Mouse (Mus musculus) urinary bladder, postnatal 36 days (tissue): ENCODE data around the gene Apba1.

Source experiments
- DNase-seq, 2 experiments: peaks; one replicate each; pipeline ENCODE4 v3.0.0; 2022; ENCODE audit warnings: low spot score in 2 of 2, mixed read lengths in 1 of 2

The Apba1 gene

DNA sequence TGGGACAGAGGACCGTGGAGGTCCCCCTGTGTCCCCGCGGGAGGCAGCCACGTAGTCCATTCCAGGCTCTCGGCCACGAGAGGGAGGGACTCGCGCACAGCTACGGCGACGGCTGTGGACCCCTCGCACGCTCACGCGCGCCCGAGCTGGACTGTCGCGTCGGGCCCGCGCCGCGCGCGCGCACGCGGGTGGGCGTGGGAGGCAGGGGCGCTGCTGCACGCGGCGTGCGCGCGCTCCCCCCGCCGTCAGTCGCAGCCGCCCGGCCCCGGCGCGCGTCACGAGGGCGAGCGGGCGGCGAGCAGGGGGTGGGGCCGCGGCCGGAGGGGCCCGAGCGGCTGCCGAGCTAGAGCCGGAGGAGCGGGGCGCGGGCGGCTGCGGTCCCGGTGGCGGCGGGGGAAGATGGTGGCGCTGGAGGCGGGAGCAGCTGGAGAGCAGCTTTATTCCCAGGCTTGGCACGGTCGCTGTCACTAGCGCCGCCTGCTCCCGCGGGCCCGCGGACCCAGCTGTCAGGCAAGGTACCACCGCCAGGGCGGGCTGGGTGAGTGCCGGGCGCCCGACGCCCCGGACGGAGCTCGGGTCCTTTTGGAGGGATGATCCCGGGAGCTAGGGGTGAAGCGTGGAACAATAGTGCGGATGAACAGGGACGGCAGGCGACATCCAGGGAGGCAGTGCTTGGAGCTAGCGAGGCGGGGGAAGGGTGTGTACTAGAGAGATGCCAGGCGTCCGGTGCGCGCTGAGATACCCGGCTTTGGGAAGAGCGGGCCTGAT is at the start of gene Apba1:
TSS of gene Apba1 (plus strand) at position 334 of the 768 bp plus-strand sequence.
- DNase-seq: peak in 1 of 2 experiments; percentile 17

DNA sequence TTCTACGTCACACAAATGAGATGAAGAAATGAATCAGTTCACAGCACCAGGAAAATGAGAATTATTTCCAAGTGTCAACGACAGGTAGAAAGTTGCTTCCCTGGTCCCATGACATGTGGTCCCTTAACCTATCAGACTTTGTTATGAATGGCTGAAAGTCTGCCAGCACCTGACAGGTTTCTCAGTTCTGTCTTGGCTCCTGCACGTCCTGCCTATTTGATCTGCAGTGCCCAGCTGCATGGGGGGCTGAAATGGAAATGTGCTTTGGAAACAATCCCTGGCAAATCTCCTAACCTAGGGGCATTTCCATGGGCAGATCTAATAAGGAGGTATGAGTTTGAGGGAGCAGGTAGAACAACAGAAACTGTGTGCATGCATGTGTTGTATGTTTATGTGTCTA is 12.2 kb upstream of the Apba1 start:
- no peak for DNase-seq

DNA sequence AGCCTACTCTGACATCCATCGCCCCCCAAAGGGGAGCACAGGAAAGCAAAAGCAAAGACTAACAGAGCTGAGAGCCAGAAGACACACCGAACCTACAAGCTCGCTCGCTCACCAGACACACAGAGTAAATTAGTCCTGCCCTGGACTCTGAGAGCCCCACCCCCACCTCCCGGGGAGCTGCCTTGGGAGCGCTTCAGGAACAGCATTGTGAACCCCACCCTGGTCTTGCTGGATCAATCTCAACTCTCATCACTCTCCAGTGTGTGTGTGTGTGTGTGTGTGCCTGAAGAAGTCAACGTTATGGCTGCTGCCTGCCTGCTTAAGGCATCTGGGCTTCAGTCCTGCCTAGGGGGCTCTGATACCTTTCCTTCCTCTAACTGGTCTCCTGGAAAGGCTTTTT is 1.7 kb upstream of the Apba1 start:
- peak in 1 of 2 experiments; percentile 12 for DNase-seq

DNA sequence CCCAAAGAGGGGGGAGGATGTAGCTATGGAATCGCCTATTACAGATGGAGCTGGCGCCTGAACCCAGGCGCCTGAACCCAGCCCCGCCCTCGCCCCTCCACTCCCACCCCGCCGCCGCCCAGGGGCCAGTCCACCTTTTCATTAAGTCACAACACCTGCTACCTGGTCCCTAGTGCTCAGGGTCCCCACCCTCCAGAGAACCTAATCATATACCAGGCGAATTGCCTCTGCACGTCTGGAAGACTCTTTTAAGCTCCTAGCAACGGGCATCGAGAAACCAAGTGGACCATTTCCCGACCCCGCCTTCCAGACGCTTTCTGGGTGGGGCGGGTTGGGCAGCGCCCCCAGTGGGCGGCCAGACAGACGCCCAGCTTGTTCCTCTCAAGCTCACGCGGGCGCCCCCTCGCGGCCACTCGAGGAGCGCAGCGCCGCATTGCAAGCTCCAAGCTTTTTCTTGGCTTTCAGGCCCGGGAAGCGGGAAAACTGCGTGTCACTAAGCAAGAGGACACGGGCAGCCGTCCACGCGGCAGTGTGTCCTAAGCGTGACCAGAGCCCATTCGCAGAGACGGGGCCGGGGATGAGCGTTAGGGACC is 630 bp upstream of the Apba1 start:
- DNase-seq: peak; percentile 86 to 89

DNA sequence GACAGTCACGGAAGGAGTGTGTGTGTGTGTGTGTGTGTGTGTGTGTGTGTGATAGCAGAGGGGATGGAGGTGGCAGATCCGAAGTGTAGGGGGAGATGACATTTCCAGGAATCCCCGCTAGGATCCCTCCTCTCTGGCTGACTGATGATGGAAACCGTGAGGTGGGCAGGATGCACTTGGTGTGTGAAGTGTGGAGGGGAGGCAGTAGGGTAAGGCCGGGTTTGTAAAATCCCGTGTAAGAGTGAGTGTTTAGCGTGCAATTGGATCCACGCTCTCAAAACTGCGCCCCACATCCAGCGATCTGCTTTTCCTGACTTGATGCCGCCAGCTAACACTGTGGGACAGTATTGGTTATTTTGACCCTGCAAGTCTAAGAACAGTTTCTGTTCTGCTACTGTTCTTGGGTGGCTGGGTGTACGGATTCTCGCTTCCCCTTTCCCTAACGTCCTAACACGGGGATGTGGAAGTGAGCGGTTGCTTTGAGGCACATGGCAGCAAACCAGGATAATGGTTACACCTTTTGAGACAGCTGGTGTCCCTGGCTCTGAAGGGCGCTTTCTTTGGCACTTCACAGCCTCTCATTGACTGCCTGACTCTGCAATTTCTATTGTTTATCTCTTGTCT is 747 bp downstream of the Apba1 start:
- no peak for DNase-seq

DNA sequence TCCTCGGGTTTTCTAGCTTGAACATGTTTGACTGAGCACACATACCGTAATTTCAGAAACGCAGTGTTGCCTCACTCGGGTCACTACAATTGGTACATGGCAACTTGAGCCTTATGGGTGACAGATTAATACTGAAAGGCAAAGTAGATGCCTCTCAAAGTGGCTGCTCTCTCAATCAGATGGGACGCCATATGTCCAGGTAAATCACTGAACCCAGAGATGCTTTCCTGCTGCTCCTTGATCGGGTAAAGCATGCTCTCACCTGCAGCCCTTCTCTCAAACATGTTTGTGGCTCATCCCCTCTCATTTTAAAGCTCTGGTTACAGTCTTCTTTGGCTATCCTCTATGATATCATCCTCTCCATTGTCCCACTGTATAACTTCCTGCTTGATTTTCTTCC is 4.7 kb downstream of the Apba1 start:
- DNase-seq: no peak

DNA sequence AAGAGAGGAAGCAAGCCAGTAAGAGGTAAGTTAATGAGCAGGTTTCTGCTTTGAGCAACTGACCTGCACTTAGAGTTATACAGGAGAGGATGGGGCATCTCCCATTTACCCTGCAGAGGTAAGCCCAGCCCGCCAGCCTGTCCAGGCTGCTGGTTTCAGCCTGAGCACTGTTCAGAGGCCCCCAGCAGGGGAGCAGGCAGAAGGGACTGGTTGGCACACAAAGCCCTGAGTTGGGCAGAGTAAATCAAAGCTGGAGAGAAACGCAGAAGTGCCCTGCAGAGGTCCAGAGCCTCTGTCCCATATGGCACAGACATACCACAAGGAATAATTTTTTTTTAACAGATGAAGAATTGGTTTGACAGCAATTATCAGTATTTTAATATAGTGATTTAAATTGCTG is 5.4 kb downstream of the Apba1 start:
- DNase-seq: no peak

DNA sequence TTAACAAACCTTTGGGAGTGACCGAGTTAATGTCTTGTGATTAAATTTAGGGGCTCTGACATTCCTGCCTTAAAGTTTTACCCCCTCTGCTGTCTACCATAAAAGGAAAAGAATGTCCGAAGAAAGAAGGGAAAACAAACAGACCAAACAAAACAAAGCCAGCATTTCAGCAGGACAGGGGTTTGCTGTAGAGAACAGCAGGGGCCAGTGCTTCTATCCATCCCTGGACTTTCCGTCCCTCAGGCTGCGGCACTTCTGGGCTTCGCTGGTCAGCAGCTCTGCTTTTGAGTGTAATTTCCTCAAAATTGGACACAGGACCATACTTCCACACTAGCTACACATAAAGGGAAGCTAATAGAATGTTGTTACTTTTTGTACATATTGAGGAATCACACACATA is 10.2 kb downstream of the Apba1 start:
- no peak for DNase-seq

DNA sequence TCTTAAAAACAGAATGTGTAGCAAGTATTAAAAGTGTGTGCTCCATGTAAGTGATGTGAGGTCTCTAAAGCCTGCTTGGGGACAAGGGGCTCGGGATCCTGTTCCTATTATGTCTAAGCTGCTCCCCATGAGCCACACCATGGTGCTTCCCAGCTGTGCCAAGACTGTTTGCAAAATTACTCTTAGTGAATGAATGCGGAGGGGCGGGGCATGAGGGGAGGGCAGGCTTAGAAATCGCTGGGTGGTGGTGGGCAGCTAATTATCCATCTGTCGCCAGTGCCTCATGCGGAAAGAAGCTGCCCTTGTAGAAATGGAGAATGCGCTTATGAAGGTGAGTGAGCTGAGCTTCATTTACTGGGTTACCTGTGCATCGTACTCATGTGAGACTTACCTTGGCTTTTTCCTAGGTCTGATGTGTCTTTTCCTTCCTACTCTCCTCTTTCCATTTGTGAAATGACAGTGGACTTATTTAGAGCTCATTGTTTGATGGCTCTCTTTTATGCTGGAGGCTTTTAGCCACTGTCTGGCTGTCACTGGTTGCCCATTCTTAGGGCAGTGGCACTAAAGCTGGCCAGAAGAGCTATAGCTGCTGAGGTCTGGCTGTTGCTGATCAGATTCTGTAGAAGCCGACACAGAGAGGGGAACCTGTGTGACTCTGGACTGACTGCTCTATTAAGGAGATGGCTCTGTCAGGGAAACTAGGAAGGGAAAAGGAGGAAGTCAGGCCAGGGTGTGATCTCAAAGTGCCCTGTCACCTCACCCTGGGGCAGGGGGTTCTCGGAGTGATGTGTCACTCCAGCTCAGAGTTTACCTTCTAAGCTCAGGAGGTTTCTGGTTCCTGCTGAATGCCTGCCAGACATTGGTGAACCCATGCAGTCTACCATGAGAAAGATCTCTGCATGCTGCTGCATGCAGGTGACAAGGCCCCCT is 12.1 kb downstream of the Apba1 start:
- DNase-seq: no peak

DNA sequence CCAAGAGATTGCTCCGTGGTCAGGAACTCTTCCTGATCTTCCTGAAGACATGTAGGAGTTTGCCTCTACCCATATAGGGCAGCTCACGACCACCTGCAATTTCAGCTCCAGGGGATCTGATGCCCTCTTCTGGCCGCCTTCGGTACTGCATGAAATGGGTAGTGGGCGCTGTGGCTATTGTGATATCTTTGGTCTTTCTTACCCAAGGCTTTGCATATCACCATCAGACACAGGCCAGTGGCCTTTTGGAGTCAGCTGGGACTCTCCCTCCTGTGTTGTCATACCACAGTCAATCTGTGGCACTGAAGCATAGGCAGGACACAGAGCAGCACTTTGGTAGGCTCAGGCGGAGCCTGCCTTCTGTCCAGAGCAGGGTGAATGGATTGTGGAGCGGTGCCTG is 13.3 kb downstream of the Apba1 start:
- DNase-seq: no peak

DNA sequence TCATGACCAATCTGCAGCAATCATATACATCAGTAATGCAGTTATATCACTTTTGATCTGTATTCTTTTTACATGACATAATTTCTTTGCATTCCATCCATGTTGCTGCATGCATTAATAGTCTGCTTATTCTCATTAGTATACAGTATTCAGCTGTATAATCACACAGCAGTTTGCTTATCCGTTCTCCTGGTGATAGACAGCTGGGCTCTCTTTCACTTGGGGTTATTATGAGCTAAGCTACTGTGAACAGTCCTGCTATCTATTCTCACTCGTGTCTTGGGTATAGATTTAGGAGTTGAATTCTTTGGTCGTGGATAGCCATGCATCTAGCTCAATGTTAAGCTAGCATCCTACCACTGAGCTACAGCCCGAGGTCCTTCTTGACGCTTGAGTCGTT is 16.7 kb downstream of the Apba1 start:
- no peak for DNase-seq

DNA sequence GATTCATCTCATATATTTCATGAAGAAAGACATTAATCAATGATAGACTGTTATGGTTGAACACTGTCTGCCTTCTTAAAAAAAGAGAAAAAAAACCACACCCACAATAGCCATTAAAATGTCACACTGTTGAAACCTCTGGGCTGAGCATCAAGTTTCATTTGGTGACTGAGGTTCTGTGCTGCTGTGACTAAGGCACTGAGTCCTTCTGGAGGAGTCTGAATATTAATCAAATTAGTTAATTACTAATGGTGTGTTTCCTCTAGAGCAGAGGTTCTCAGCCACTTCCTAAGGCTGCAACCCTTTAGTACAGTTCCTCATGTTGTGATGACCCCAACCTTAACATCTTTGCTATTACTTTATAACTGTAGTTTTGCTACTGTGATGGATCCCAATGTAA is 20.4 kb downstream of the Apba1 start:
- DNase-seq: no peak

DNA sequence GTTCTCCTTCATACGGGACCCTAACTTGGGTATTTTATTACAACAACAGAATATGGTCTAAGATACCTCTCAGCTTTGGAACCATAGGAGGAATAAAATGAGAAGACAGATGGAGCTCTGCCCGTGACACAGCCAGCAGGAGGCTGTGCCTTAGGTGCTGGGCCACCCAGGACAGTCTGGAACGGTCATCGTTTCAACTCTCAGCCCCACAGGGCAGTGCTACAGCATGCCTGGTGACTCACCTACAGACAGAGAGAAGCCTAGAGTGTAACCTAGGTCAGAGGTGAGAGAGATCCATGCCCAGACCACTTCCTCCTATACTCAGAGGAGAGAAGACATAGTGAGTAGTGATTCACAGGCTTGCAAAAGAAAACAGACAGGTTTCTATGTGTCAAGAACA is 21.4 kb downstream of the Apba1 start:
- no peak for DNase-seq

DNA sequence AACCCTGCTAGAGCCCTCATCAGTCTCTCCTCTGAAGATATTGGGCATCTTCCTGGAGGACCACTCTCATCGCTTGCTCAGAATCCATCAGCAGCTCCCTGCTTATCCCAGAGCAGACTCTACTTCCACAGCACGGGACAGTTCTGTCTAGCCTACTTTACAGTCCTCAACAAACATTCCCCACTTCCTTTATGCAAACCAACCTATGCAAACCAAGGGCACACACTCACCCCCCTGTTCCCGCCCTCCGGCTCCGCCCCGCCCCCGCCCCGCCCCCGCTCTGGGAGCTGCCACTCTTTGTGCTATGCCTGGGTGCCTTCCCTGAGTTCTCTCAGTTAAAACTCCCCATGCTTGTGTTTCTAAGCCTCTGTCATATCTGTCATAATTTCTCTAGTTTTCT is 23.3 kb downstream of the Apba1 start:
- no peak for DNase-seq

DNA sequence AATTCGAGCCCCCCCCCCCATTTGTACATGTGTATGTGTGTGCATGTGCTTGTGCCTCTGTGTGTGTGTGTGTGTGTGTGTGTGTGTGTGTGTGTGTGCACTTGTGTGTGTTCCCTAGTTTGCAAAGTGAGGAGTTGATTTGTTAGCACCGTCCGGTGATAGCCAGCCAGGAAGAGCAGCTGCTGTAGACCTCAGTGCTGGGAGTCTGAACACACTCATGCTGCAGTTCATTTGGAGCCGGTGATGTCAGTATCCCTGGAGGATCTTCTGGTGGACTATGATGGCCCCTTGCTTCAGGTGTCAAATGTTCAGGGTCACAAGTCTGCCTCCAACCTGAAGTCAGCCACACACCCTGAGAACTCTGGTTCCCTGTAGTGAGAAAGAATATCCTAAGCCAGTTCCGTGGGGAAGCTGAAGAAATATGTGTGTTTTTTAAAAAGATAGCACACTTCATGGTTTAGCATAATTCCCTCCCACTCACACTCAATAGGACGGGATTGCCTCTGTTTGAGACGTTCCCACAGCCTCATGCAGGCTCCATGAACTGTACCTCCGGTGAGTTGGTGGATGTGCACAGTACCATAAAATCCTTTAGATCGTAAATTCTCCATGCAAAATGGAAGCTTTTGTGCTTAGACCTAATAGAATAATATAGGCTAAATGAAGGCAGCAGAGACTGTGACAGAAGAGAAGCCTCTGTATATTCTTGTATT is 29.9 kb downstream of the Apba1 start:
- DNase-seq: no peak

DNA sequence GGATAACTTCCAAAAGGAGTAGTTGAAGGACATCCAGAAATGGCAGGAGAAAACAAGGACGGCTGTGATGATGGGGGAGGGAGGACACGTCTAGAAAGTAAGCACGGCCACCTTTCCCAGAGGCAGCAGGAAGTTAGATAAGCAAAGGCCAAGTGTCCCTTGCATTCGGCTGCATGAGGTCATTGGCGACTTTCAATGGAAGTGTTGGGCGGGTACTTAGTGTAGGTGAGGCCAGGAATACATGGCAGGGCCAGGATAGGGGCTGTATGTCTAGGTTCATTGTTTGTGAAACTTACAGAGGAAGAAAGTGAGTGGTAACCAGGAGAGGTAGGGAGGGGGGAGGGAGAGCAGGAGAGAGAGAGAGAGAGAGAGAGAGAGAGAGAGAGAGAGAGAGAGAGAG is 33.0 kb downstream of the Apba1 start:
- no peak for DNase-seq

DNA sequence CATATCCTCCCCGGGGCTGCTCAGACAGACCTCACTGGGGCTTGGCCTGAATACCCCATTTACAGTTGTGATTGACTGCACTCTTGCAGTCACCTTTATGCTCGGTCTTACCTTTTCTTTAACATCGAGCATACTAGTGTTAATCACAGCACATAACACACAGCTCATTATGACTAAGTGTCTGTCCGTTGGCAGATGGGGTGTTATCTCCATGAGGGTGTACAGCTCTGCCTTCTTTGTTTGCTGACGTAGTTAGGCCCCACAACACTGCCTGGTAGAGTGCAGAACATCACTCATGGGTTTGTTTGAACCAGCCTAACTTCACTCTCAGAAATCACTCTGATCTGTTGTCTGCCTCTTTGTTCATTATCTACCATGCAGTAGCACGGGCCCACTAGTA is 33.9 kb downstream of the Apba1 start:
- DNase-seq: no peak

DNA sequence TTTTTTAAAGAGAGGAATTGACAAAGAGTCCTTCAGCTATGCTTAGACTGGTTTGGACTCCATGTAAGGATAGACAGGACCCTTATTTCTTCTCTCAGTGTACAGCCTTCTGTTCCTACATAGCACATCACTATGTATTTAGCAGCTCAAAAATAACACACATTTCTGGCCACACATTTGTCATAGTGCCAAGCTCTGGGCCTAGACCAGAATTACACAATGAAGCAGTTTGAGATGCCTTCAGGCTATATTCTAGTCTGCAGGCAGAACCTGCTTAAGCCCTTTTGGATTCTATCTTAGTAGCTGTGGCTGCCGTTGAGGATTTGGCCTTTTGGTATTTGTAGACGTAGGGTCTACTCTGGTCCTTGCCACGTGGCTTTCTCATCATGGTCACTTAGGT is 35.8 kb downstream of the Apba1 start:
- no peak for DNase-seq

DNA sequence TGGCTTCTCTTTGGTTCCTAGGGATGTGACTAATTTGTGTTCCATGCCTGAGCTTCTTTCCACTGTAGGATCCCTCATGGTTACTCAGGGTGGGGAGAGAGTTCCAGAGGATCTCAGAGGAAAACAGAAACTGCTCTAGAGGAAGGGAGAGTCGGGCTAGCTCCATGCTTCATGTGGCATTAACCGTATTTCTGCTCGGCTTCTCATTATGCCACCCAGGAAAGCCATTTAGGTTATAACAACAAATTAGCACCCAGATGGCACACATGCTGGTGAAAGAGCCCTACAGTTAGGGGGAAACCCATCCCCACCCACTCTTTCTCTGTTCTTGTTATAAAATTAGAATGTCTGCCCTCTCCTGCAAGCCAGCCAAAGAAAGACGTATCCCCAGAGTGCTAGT is 36.5 kb downstream of the Apba1 start:
- no peak for DNase-seq

DNA sequence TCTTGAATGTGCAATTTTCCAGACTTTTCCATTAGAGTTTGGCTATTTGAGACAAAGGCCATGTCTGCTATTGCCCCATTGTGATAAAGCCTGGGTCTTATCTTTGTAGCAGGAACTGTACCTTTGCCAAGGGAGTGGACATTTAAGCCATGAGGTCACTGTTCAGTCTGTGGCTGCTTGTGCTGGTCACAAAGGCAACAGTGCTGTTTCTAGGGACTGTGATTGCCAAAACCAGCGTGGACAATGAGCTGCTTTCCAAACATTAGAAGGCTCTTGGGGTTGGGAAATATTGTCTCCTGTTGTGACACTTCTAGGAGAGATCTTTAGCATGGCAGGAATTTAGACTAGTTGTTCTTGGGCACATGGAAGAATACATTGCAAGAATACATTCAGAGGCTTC is 42.5 kb downstream of the Apba1 start:
- DNase-seq: peak in 1 of 2 experiments; percentile 45

DNA sequence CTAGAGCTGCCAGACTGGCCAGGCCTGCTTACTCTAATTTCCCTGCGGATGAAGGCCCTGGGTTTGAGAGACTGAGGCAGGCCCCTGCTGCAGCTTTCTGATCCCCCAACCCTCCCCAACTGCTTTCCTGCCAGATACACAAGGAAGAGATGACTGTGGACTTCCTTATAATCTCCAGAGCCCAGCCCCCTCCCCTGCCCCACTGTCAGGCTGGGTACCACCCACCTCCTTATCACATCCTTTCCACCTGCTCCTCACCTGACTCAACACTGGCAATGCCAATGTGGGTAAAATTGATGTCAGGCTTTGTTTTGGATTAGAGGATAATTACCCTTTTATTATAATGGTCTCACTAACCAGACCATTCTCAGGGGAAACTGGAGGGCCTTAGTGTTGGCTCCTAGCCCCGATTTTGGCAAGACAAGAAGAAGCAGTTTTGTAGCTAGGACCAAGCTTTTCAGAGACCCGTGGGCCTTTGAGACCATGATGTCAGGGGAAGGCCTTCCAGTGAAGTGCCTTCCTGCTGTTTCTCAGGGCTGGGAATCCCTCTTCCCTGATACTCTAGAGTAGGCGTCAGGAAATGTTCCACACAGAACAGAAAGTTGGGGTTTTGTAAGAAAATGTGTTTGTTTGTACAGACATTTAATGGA is 44.7 kb downstream of the Apba1 start:
- no peak for DNase-seq
